Mouse (Mus musculus): ENCODE measurements around the gene Smarca2. TPM values are rescaled to one million over a fixed set of nuclear protein-coding genes. Genes with fewer than 3 reads are reported as not detected.
"Not testable (repeated sequence)": the region's sequence is repeated elsewhere in the genome, so short reads cannot be mapped to it uniquely, and the experiment has no call there.

The Smarca2 gene
- polyA plus RNA-seq, 1 experiment from 2014 or later, result 76.3 TPM

- Histone ChIP-seq H3K36me3 (ENCODE audit: inconsistent target) (peaks cover 9% of the 10 kb centered on the region; the same call in 1 of the 2 replicates), H3K4me3 (ENCODE audit: inconsistent target) (no peak overlapping the region), H3K79me2 (ENCODE audit: inconsistent target) (no peaks in the 10 kb centered on the region), H3K27ac (no peak overlapping the region)
- WGBS (ENCODE audit: missing documents), result 71% methylated on average over 4 of the region's 4 CpGs
Observed at GRCm38 (mm10) chr19:26643936-26644335, 39.1 kb downstream of the Smarca2 start.

- peaks cover 19% of the 10 kb centered on the region; the same call in 1 of the 2 replicates for H3K36me3 ChIP-seq (ENCODE audit: inconsistent target)
- WGBS (ENCODE audit: missing documents), result 100% methylated on average over 3 of the region's 3 CpGs
- no peaks in the 10 kb centered on the region for H3K79me2 ChIP-seq (ENCODE audit: inconsistent target)
- no peak overlapping the region for H3K4me3 ChIP-seq (ENCODE audit: inconsistent target)
- H3K27ac ChIP-seq, result no peak overlapping the region
Observed at GRCm38 (mm10) chr19:26645016-26645415, 40.2 kb downstream of the Smarca2 start.

GRCm38 (mm10) chr19:26646128-26646527 lies 41.3 kb downstream of the Smarca2 start:
- WGBS (ENCODE audit: missing documents), result 3% methylated on average over 2 of the region's 2 CpGs
- H3K79me2 ChIP-seq (ENCODE audit: inconsistent target), result no peaks in the 10 kb centered on the region
- H3K27ac ChIP-seq, result no peak overlapping the region
- H3K36me3 ChIP-seq (ENCODE audit: inconsistent target), result peaks cover 17% of the 10 kb centered on the region; the same call in 1 of the 2 replicates
- H3K4me3 ChIP-seq (ENCODE audit: inconsistent target), result no peak overlapping the region

GRCm38 (mm10) chr19:26650585-26651273 lies 45.9 kb downstream of the Smarca2 start:
- no peaks in the 10 kb centered on the region for H3K79me2 ChIP-seq (ENCODE audit: inconsistent target)
- H3K27ac ChIP-seq, result no peak overlapping the region
- no peak overlapping the region for H3K4me3 ChIP-seq (ENCODE audit: inconsistent target)
- 90% methylated on average over 7 of the region's 7 CpGs for WGBS (ENCODE audit: missing documents)
- H3K36me3 ChIP-seq (ENCODE audit: inconsistent target), result peaks cover 36% of the 10 kb centered on the region; the same call in 1 of the 2 replicates

GRCm38 (mm10) chr19:26658324-26658723 lies 53.5 kb downstream of the Smarca2 start:
- no peak overlapping the region for H3K27ac ChIP-seq
- 69% methylated on average over 7 of the region's 7 CpGs for WGBS (ENCODE audit: missing documents)
- no peaks in the 10 kb centered on the region for H3K79me2 ChIP-seq (ENCODE audit: inconsistent target)
- H3K36me3 ChIP-seq (ENCODE audit: inconsistent target), result peaks cover 16% of the 10 kb centered on the region; the same call in 1 of the 2 replicates
- H3K4me3 ChIP-seq (ENCODE audit: inconsistent target), result no peak overlapping the region

- Histone ChIP-seq H3K79me2 (ENCODE audit: inconsistent target) (no peaks in the 10 kb centered on the region), H3K4me3 (ENCODE audit: inconsistent target) (no peak overlapping the region), H3K27ac (no peak overlapping the region), H3K36me3 (ENCODE audit: inconsistent target) (peaks cover 11% of the 10 kb centered on the region; the same call in 1 of the 2 replicates)
- 91% methylated on average over 5 of the region's 5 CpGs for WGBS (ENCODE audit: missing documents)
Observed at GRCm38 (mm10) chr19:26659976-26660375, 55.1 kb downstream of the Smarca2 start.

- WGBS (ENCODE audit: missing documents), result 88% methylated on average over 3 of the region's 3 CpGs
- H3K79me2 ChIP-seq (ENCODE audit: inconsistent target), result no peaks in the 10 kb centered on the region
- peaks cover 7% of the 10 kb centered on the region; the same call in 1 of the 2 replicates for H3K36me3 ChIP-seq (ENCODE audit: inconsistent target)
- no peak overlapping the region for H3K4me3 ChIP-seq (ENCODE audit: inconsistent target)
- no peak overlapping the region for H3K27ac ChIP-seq
Observed at GRCm38 (mm10) chr19:26661198-26661597, 56.3 kb downstream of the Smarca2 start.

GRCm38 (mm10) chr19:26666303-26666702 lies 61.5 kb downstream of the Smarca2 start:
- Histone ChIP-seq H3K79me2 (ENCODE audit: inconsistent target) (no peaks in the 10 kb centered on the region), H3K27ac (0 out of 2 replicates have a peak overlapping the region, but pooled peaks have one; percentile 8), H3K4me3 (ENCODE audit: inconsistent target) (no peak overlapping the region), H3K36me3 (ENCODE audit: inconsistent target) (peaks cover 17% of the 10 kb centered on the region; the same call in 1 of the 2 replicates)
- WGBS (ENCODE audit: missing documents), result 30% methylated on average over 5 of the region's 5 CpGs

GRCm38 (mm10) chr19:26670089-26670488 lies 65.2 kb downstream of the Smarca2 start:
- H3K79me2 ChIP-seq (ENCODE audit: inconsistent target), result no peaks in the 10 kb centered on the region
- 96% methylated on average over 6 of the region's 6 CpGs for WGBS (ENCODE audit: missing documents)
- H3K36me3 ChIP-seq (ENCODE audit: inconsistent target), result peaks cover 24% of the 10 kb centered on the region; the same call in 1 of the 2 replicates

GRCm38 (mm10) chr19:26671413-26671812 lies 66.6 kb downstream of the Smarca2 start:
- H3K27ac ChIP-seq; H3K79me2 ChIP-seq (ENCODE audit: inconsistent target); H3K4me3 ChIP-seq (ENCODE audit: inconsistent target): not testable (repeated sequence)
- peaks cover 24% of the 10 kb centered on the region; the same call in 1 of the 2 replicates for H3K36me3 ChIP-seq (ENCODE audit: inconsistent target)

More at GRCm38 (mm10) chr19:26670089-26670488, 65.2 kb downstream of the Smarca2 start:
- H3K4me3 ChIP-seq (ENCODE audit: inconsistent target), result no peak overlapping the region
- no peak overlapping the region for H3K27ac ChIP-seq

- Histone ChIP-seq H3K4me3 (ENCODE audit: inconsistent target) (no peak overlapping the region), H3K36me3 (ENCODE audit: inconsistent target) (peaks cover 37% of the 10 kb centered on the region; the same call in 1 of the 2 replicates), H3K79me2 (ENCODE audit: inconsistent target) (no peaks in the 10 kb centered on the region), H3K27ac (no peak overlapping the region)
- 92% methylated on average over 6 of the region's 6 CpGs for WGBS (ENCODE audit: missing documents)
Observed at GRCm38 (mm10) chr19:26675917-26676316, 71.1 kb downstream of the Smarca2 start.

GRCm38 (mm10) chr19:26678543-26678942 lies 73.7 kb downstream of the Smarca2 start:
- 93% methylated on average over 7 of the region's 8 CpGs for WGBS (ENCODE audit: missing documents)
- H3K4me3 ChIP-seq (ENCODE audit: inconsistent target), result no peak overlapping the region
- H3K79me2 ChIP-seq (ENCODE audit: inconsistent target), result no peaks in the 10 kb centered on the region
- H3K36me3 ChIP-seq (ENCODE audit: inconsistent target), result peaks cover 28% of the 10 kb centered on the region; the same call in 1 of the 2 replicates
- no peak overlapping the region for H3K27ac ChIP-seq

GRCm38 (mm10) chr19:26679674-26680073 lies 74.8 kb downstream of the Smarca2 start:
- Histone ChIP-seq H3K4me3 (ENCODE audit: inconsistent target) (no peak overlapping the region), H3K27ac (no peak overlapping the region), H3K79me2 (ENCODE audit: inconsistent target) (no peaks in the 10 kb centered on the region), H3K36me3 (ENCODE audit: inconsistent target) (peaks cover 28% of the 10 kb centered on the region; the same call in 1 of the 2 replicates)
- WGBS (ENCODE audit: missing documents), result 98% methylated on average over 3 of the region's 3 CpGs

- H3K79me2 ChIP-seq (ENCODE audit: inconsistent target), result no peaks in the 10 kb centered on the region
- peaks cover 36% of the 10 kb centered on the region for H3K36me3 ChIP-seq (ENCODE audit: inconsistent target)
- H3K27ac ChIP-seq, result no peak overlapping the region
- 95% methylated on average over 8 of the region's 8 CpGs for WGBS (ENCODE audit: missing documents)
- H3K4me3 ChIP-seq (ENCODE audit: inconsistent target), result no peak overlapping the region
Observed at GRCm38 (mm10) chr19:26681549-26681948, 76.7 kb downstream of the Smarca2 start.

- peaks cover 36% of the 10 kb centered on the region for H3K36me3 ChIP-seq (ENCODE audit: inconsistent target)
Observed at GRCm38 (mm10) chr19:26682130-26682529, 77.3 kb downstream of the Smarca2 start.

More at GRCm38 (mm10) chr19:26682130-26682529, 77.3 kb downstream of the Smarca2 start:
- H3K79me2 ChIP-seq (ENCODE audit: inconsistent target), result no peaks in the 10 kb centered on the region
- H3K27ac ChIP-seq, result no peak overlapping the region
- H3K4me3 ChIP-seq (ENCODE audit: inconsistent target), result no peak overlapping the region
- 96% methylated on average over 3 of the region's 4 CpGs for WGBS (ENCODE audit: missing documents)
